Mouse (Mus musculus) left cerebral cortex, adult 8-10 months (tissue): ENCODE results near the gene Ccdc87. TPM values are rescaled to one million over a fixed set of nuclear protein-coding genes. Genes with fewer than 3 reads are reported as not detected.

Experiments used
- DNase-seq, 2 experiments: peaks; one replicate each; pipeline ENCODE4 v3.0.0; 2022; ENCODE audit warnings: low spot score in 2 of 2
- total RNA-seq, 4 experiments: library from RNA; stranded (reverse); gene quantifications; 2 replicates each; pipeline ENCODE4 v1.2.4; 2022

Ccdc87 gene
- total RNA-seq, 4 experiments from 2014 or later, result 2.3 to 3.1 (median 2.6) TPM

- no peak for DNase-seq
Observed at GRCm38 (mm10) chr19:4891798-4892197, 52.6 kb downstream of the Ccdc87 start.

Other genes with a start within 250 kb of the Ccdc87 start
- gene Lrfn4, start 223.7 kb upstream of the Ccdc87 start, total RNA-seq, result 10 to 100 TPM; 35.4 to 42.1 (median 39.5) TPM
- 10 to 100 TPM; 24.8 to 27.5 (median 25.1) TPM for gene Rce1, start 213.7 kb upstream of the Ccdc87 start, total RNA-seq
- gene Gm960, start 140.7 kb upstream of the Ccdc87 start, total RNA-seq, result 1 to 10 TPM; 1.4 to 4.5 (median 2.2) TPM
- 100 to 1,000 TPM; 453 to 534 (median 492) TPM for gene Sptbn2, start 128.2 kb upstream of the Ccdc87 start, total RNA-seq
- gene Rbm4b, start 82.9 kb upstream of the Ccdc87 start, total RNA-seq, result 10 to 100 TPM; 15.0 to 17.9 (median 16.4) TPM
- 100 to 1,000 TPM in 1 of 4 experiments, 10 to 100 TPM in 3; 84.7 to 114 (median 94.1) TPM for gene Rbm4, start 45.5 kb upstream of the Ccdc87 start, total RNA-seq
- gene Gm21992, start 27.8 kb upstream of the Ccdc87 start, total RNA-seq, result 10 to 100 TPM; 25.1 to 31.9 (median 29.8) TPM
- gene Rbm14, start 27.7 kb upstream of the Ccdc87 start, total RNA-seq, result 10 to 100 TPM; 33.9 to 49.3 (median 43.7) TPM
- gene Ccs, start within 50 bp of the Ccdc87 start, total RNA-seq, result 10 to 100 TPM; 30.1 to 35.8 (median 33.5) TPM
- gene Ctsf, start 15.8 kb downstream of the Ccdc87 start, total RNA-seq, result 100 to 1,000 TPM; 107 to 126 (median 122) TPM
- gene Actn3, start 38.5 kb downstream of the Ccdc87 start, total RNA-seq, result 1 to 10 TPM; 1.2 to 5.7 (median 3.2) TPM
- 10 to 100 TPM; 22.4 to 30.1 (median 23.7) TPM for gene Zdhhc24, start 39.3 kb downstream of the Ccdc87 start, total RNA-seq
- 10 to 100 TPM; 32.5 to 38.2 (median 36.5) TPM for gene Bbs1, start 67.3 kb downstream of the Ccdc87 start, total RNA-seq
- gene Dpp3, start 88.9 kb downstream of the Ccdc87 start, total RNA-seq, result 10 to 100 TPM; 39.2 to 45.0 (median 41.7) TPM
- 10 to 100 TPM; 25.3 to 33.8 (median 30.9) TPM for gene Peli3, start 103.8 kb downstream of the Ccdc87 start, total RNA-seq
- gene Mrpl11, start 122.8 kb downstream of the Ccdc87 start, total RNA-seq, result 10 to 100 TPM; 57.1 to 61.5 (median 59.4) TPM
- gene Npas4, start 150.9 kb downstream of the Ccdc87 start, total RNA-seq, result 10 to 100 TPM in 1 of 4 experiments, 1 to 10 TPM in 3; 6.2 to 16.4 (median 7.4) TPM
- gene Slc29a2, start 184.5 kb downstream of the Ccdc87 start, total RNA-seq, result 10 to 100 TPM; 11.6 to 17.6 (median 13.5) TPM
- 100 to 1,000 TPM; 129 to 141 (median 138) TPM for gene B4gat1, start 199.5 kb downstream of the Ccdc87 start, total RNA-seq
- gene AC124502.3, start 199.5 kb downstream of the Ccdc87 start, total RNA-seq, result 1 to 10 TPM; 3.2 to 6.4 (median 4.7) TPM
- 10 to 100 TPM; 23.7 to 29.7 (median 25.4) TPM for gene Brms1, start 202.0 kb downstream of the Ccdc87 start, total RNA-seq
- 10 to 100 TPM; 72.9 to 88.1 (median 78.2) TPM for gene Rin1, start 211.1 kb downstream of the Ccdc87 start, total RNA-seq
- 1 to 10 TPM; 5.3 to 6.6 (median 6.1) TPM for gene Cd248, start 228.7 kb downstream of the Ccdc87 start, total RNA-seq
- gene Tmem151a, start 246.2 kb downstream of the Ccdc87 start, total RNA-seq, result 100 to 1,000 TPM; 135 to 156 (median 139) TPM
- gene Yif1a, start 249.2 kb downstream of the Ccdc87 start, total RNA-seq, result 10 to 100 TPM; 25.3 to 31.3 (median 28.6) TPM